Mouse (Mus musculus) small intestine, adult 2 months (tissue): Measurements from ENCODE around the gene Ccl22.

Experiments used
- CTCF ChIP-seq: fragments of 200-500 bp; IDR thresholded peaks from 2 replicates; pipeline ENCODE4 v1.5.1; 2012; ENCODE audit warnings: low read depth, mild to moderate bottlenecking, control low read depth, inconsistent platforms, low read length, moderate library complexity, mixed read lengths; ENCODE audit not compliant: insufficient replicate concordance, insufficient read length; ENCODE audit errors: extremely low read depth
- POLR2A ChIP-seq: fragments of 200-500 bp; IDR thresholded peaks from 2 replicates; pipeline ENCODE4 v1.6.1; 2012; ENCODE audit warnings: low read depth, mild to moderate bottlenecking, control low read depth, inconsistent platforms, low read length, moderate library complexity

GRCm38 (mm10) chr8:94740591-94740990, 4.8 kb upstream of the Ccl22 start:
- peak; percentile 33; the same call in 1 of the 2 replicates for TF ChIP-seq CTCF
- no peak for TF ChIP-seq POLR2A
